Mouse (Mus musculus) cerebellum, adult 8-10 months (tissue): ENCODE data around the gene Ttc39a.
"Not testable (repeated sequence)": the region's sequence is repeated elsewhere in the genome, so short reads cannot be mapped to it uniquely, and the experiment has no call there.

Source experiments
- DNase-seq: peaks from one replicate; pipeline ENCODE4 v3.0.0; 2022

Gene Ttc39a

GRCm38 (mm10) chr4:109406486-109407175, at the start of gene Ttc39a:
Gene Ttc39a (plus strand): TSS chr4:109406623.
- DNase-seq: peak; percentile 71

GRCm38 (mm10) chr4:109378107-109378506, 28.3 kb upstream of the Ttc39a start:
- DNase-seq: no peak

GRCm38 (mm10) chr4:109382457-109382856, 24.0 kb upstream of the Ttc39a start:
- peak; percentile 27 for DNase-seq

GRCm38 (mm10) chr4:109385599-109385998, 20.8 kb upstream of the Ttc39a start:
- no peak for DNase-seq

- no peak for DNase-seq
These were observed 13.1 kb upstream of the Ttc39a start for GRCm38 (mm10) chr4:109393229-109393779.

DNA sequence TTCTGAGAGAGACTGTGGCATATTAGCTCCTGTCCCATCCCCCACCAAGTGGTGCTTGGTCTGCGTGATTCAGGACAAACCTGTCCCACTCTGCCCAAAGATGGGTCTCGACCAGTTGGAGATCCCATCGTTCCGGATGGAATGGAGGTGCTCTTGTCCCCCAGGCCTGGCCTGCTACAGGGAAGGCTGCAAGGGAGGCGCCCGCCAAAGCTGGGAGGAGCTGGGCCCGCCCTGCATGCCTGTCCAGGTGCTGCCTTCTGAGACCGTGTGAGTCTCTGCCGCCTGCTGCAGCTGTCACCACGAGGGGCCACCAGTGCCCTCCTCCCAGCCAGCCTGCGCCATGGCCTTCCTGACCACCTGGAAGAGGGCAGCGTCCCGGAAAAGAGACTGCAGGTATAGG, 12.5 kb upstream of the Ttc39a start:
- peak; percentile 17 for DNase-seq

- no peak for DNase-seq
These were observed 11.9 kb upstream of the Ttc39a start for GRCm38 (mm10) chr4:109394314-109395074.

DNA sequence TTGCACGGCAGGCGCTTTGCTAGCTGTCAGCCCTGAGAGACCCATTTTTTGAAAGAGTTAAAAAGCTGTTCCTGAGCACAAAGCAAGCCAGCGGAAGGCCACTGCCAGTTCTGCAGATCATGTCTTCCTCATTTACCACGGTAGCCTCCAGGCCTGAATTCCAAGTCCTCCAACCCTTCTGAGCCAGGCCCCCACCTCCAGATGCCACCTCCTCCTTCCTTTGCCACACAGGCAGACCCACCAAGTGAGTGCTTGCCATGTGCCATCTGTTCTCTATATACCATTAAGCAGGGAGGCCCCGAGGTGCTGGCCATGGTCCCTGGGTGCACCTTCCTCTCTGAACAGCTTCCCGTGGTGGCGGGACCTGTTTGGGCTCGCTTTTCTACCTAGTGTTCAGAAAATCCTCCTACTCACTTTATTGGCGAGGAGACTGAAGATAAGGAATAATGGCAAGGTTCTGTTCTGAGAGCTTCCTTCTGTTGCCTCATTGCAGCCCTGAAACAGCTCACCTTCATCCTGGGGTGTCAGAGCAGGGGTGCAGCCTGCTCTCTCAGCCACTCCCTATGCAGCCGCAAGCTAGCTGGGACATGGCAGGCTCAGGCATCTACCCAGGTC, 6.0 kb upstream of the Ttc39a start:
- DNase-seq: no peak

- DNase-seq: no peak
These were observed 5.2 kb upstream of the Ttc39a start for GRCm38 (mm10) chr4:109401176-109401689.

GRCm38 (mm10) chr4:109404908-109405307, 1.5 kb upstream of the Ttc39a start:
- not testable (repeated sequence) for DNase-seq

DNA sequence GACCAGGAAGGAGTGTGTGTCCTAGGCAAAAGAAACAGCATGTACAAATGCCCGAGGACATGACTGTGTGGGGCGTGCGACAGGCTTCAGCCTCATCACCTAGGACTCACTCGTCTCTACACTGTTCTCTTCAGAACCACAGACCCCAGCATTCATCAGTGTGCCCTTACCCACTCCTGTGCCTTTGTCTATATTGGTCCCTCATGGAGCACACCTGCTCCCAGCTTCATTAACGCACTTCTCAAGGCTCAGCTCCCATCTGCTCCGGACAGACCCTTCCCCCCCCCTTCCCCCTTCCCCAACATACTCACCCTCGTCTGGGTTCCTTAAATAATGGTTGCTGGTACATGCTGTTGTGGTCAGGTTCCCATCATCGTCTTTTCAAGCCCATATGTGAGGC, 1.0 kb upstream of the Ttc39a start:
- no peak for DNase-seq

DNA sequence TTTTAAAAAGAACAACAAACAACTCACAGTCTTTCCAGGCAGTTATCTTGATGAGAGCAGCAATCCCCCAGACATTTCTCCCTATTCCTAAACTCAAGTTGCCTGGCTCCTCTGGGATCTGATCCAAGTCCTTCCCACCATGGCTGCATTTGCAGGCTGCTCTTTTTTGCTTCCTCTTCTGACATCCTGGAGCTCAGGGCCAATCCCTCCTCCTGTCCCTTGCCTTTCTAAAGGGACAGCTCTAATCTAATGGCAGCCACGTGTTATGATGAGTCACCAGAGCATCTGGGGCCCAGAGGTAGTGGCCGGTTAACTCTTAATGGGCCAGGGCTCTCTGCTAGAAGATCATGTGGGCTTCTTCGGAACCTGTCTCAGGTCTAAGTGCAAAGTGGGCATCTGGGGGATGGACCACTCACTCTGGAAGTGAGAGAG, 353 bp upstream of the Ttc39a start:
- DNase-seq: peak; percentile 60

GRCm38 (mm10) chr4:109407176-109407520, 725 bp downstream of the Ttc39a start:
- DNase-seq: no peak

DNA sequence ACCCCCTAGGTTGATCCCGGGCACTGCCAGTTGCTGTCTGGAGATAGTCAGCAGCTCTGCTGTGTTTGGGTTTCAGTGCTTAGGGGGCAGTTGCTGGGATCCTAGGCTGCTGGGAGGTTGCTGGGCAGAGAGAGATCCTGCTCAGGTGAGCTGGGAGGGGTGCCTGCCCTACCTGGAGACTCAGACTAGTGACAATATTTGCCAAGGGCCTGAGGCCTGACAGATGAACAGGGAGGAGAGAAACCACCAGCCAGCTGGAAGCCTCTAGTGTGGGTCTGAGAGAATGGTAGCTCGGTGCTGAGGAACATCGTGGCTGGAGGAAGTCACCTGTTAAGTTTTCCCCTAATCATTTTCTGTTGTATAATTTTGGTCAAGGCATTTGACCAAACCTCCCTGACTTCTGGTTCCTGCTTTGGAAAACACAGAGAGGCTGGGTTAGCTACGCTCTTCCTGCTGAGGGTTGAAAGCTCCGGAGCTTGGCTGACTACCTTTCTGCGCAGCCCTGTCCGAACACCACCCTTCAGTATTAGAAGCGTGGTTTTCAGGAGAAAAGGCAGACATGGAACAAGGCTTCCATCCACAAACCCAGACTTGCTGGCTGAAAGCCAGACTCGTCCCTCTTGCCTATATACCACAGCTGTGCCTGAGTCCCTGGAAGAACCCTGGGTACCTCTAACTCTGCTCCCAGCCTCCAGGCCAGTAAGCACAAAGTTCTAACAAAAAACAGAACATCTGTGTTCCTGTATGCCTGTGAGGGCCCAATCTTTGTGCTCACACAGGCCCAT, 1.5 kb downstream of the Ttc39a start:
- DNase-seq: peak; percentile 39

DNA sequence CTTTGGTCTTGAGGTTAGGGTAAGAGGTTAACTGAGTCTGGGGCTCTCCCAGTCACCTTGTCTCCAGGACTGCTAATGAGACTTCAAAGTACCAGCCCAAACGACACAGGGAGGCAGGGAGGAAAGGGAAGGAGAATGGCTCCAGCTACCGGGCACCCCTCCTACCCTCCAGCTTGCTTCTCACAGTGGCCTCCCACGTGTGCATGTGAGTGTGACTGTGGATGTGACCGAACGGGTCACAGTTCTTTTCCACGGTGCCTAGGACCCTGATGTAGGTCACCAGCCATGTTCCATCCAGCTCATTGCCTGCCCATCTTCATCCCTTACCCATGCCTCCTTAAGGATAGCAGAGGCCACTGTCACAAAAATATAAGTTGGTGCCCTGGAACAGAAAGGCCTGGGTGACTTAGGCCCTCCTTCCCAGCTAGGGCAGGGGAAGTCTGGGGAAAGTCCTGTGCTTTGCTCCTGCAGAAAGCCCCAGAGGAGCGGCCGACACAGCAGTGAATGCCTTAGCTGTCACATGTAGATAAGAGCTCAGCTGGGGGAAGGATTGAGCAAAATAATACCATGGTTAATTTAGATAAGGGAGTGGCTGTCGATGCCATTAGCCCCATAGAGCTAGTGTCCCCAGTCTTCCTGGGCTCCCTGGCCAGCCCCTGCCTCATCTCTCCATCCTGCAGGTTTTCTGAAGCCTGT, 4.4 kb downstream of the Ttc39a start:
- no peak for DNase-seq

DNA sequence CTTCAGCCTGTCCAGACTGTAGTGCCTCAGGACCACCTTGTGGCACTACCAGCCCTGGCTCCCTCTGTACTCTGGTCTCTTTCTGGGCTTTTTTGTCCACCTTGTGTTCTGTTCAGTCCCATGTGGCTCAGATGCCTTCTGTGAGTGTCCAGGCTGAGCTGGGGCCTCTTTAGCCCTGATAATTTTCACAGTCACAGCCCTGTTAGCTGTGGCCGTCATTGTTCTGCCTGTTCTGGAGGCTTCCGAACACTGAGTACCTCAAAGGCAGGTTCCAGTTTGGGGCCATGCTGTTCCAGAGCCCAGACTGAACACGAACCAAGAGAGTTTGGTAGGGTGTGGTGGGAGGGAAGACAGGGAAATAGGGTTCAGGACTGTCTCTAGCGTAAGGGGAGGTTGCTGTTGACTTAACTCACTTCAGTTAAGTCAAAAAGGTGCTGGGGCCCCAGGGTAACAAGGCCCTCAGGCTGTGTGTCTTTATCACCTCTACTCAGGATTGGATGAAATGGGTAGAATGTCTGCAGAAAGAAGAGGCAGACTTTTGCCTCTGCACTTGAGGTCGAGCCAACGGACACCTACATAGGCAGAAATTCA, 5.0 kb downstream of the Ttc39a start:
- no peak for DNase-seq

- DNase-seq: no peak
These were observed 5.8 kb downstream of the Ttc39a start for GRCm38 (mm10) chr4:109412233-109412632.

GRCm38 (mm10) chr4:109417998-109418397, 11.6 kb downstream of the Ttc39a start:
- DNase-seq: no peak

DNA sequence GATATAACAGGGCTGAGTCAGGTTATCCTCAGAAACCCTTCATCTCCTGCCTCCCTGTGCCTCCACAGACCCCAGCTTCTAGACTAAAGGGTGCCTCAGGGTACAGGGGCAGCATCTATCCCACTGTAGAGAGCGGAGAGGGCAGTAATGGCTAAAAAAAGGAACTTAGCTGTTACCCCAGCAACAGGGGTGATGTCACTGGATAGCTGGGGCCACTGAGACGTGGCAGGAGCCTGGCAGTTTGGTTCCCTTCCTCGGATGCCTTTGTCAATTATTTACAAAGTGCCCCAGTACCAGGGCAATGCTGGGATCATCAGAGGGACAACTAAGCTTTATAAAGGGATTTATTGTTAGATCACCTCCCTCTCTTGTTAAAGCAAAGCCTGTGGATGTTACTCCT, 12.6 kb downstream of the Ttc39a start:
- DNase-seq: no peak

- DNase-seq: no peak
These were observed 13.1 kb downstream of the Ttc39a start for GRCm38 (mm10) chr4:109419563-109419962.

DNA sequence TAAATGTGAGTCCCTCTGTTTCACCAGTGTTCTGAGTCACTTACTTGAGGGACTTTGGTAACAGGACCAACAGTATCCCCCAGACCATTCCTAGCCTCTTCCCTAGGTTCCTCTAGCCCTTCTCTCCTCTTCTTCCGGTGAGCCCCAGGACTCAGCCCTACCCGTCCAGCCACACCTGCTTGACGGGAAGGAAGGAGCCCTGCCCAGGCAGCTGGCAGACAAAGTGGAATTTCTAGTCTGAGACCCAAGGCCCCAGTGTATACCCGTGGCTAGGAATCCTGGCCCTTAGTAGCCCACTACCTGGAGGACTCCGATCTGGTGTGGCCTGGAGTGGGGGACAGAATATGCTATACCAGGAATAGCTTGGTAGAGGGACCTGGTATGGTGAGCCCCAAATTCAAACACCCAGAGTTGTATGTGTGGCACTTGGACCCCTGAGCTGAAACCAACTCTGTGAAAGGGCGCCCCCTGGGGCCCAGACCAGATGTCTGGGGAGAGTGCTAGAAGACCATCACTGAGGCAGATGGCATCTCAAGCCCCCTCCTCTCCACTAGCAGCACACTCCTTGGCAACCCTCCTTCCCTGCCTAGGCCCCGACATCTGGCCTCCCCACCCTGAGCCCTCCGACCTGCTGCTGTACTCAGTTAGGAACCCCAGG, 13.8 kb downstream of the Ttc39a start:
- DNase-seq: no peak
